Mouse (Mus musculus) ovary, postnatal 14 days (tissue): Measurements from ENCODE around the gene Otub1.

Source experiments
- DNase-seq: peaks from one replicate; pipeline ENCODE4 v3.0.0; 2022; ENCODE audit warnings: low spot score

Gene Otub1

GRCm38 (mm10) chr19:7209907-7210646 is 4.0 kb upstream of the Otub1 start:
- DNase-seq, result no peak

- DNase-seq, result no peak
Measured at GRCm38 (mm10) chr19:7205326-7205725, 790 bp downstream of the Otub1 start.

GRCm38 (mm10) chr19:7204898-7205297 is 1.2 kb downstream of the Otub1 start:
- no peak for DNase-seq

- DNase-seq, result no peak
Measured at GRCm38 (mm10) chr19:7200427-7200826, 5.7 kb downstream of the Otub1 start.

- no peak for DNase-seq
Measured at GRCm38 (mm10) chr19:7199089-7199488, 7.0 kb downstream of the Otub1 start.

- DNase-seq, result no peak
Measured at GRCm38 (mm10) chr19:7197445-7197844, 8.7 kb downstream of the Otub1 start.

- DNase-seq, result no peak
Measured at GRCm38 (mm10) chr19:7196741-7197270, 9.3 kb downstream of the Otub1 start.

- DNase-seq, result peak; percentile 59
Measured at GRCm38 (mm10) chr19:7195900-7196728, 10.0 kb downstream of the Otub1 start.

- DNase-seq, result no peak
Measured at GRCm38 (mm10) chr19:7192561-7192967, 13.6 kb downstream of the Otub1 start.

GRCm38 (mm10) chr19:7191639-7192038 is 14.5 kb downstream of the Otub1 start:
- no peak for DNase-seq

- no peak for DNase-seq
Measured at GRCm38 (mm10) chr19:7190986-7191385, 15.1 kb downstream of the Otub1 start.

GRCm38 (mm10) chr19:7189026-7189425 is 17.1 kb downstream of the Otub1 start:
- no peak for DNase-seq

- no peak for DNase-seq
Measured at GRCm38 (mm10) chr19:7187157-7187556, 19.0 kb downstream of the Otub1 start.

- DNase-seq, result no peak
Measured at GRCm38 (mm10) chr19:7185715-7186291, 20.3 kb downstream of the Otub1 start.

- no peak for DNase-seq
Measured at GRCm38 (mm10) chr19:7185059-7185458, 21.1 kb downstream of the Otub1 start.

- DNase-seq, result no peak
Measured at GRCm38 (mm10) chr19:7183419-7183818, 22.7 kb downstream of the Otub1 start.

- peak; percentile 66 for DNase-seq
Measured at GRCm38 (mm10) chr19:7182273-7182949, 23.7 kb downstream of the Otub1 start.

GRCm38 (mm10) chr19:7181496-7181895 is 24.6 kb downstream of the Otub1 start:
- DNase-seq, result no peak

- DNase-seq, result no peak
Measured at GRCm38 (mm10) chr19:7180756-7181405, 25.2 kb downstream of the Otub1 start.

GRCm38 (mm10) chr19:7178841-7179452 is 27.2 kb downstream of the Otub1 start:
- no peak for DNase-seq
